Mouse (Mus musculus) heart, postnatal 14 days (tissue): ENCODE measurements around the gene Car14. TPM values are rescaled to one million over a fixed set of nuclear protein-coding genes. Genes with fewer than 3 reads are reported as not detected.
A peak's percentile ranks its signal among the peaks of the same experiment; 100 is the strongest.
"Not testable (repeated sequence)": the region's sequence is repeated elsewhere in the genome, so short reads cannot be mapped to it uniquely, and the experiment has no call there.

ENCODE experiments used
- DNase-seq, 2 experiments: peaks; one replicate each; pipeline ENCODE4 v3.0.0; 2021 to 2022
- intact Hi-C: fragments of 180-260 bp; cut with DNase I; formaldehyde crosslinking; loops from one replicate; pipeline ENCODE4 v1.15.1; 2025
- total RNA-seq, 2 experiments: library from RNA; stranded (reverse); gene quantifications; 2 replicates each; pipeline ENCODE4 v1.2.3; 2021

Car14 gene
- total RNA-seq, 2 experiments from 2014 or later, result 153 to 157 TPM

- peak; percentile 95 to 97 for DNase-seq
- intact Hi-C loops, result no loop called here
These were observed 24.4 kb upstream of the Car14 start, which contains the start of gene Anp32e for GRCm38 (mm10) chr3:95928658-95929503. TSS of gene Anp32e (plus strand) at chr3:95929246.

- DNase-seq, result no peak
- intact Hi-C loops, result no loop called here
These were observed 23.8 kb upstream of the Car14 start for GRCm38 (mm10) chr3:95928261-95928657.

- no peak for DNase-seq
- intact Hi-C loops, result no loop called here
These were observed 20.6 kb upstream of the Car14 start for GRCm38 (mm10) chr3:95925087-95925486.

GRCm38 (mm10) chr3:95924185-95924584, 19.7 kb upstream of the Car14 start:
- intact Hi-C loops, result no loop called here
- no peak for DNase-seq

- DNase-seq, intact Hi-C loops: not testable (repeated sequence)
These were observed 18.9 kb upstream of the Car14 start for GRCm38 (mm10) chr3:95923429-95923828.

- intact Hi-C loops, DNase-seq: not testable (repeated sequence)
These were observed 16.0 kb upstream of the Car14 start for GRCm38 (mm10) chr3:95920532-95920931.

- no peak for DNase-seq
- intact Hi-C loops, result no loop called here
These were observed 12.3 kb upstream of the Car14 start for GRCm38 (mm10) chr3:95916760-95917159.

GRCm38 (mm10) chr3:95914706-95915105, 10.2 kb upstream of the Car14 start:
- no peak for DNase-seq
- intact Hi-C loops, result no loop called here

GRCm38 (mm10) chr3:95907613-95908012, 3.1 kb upstream of the Car14 start:
- intact Hi-C loops, result loop anchor here (1.0 kb wide), 1 partner anchor 47 kb away; no protein-coding TSS in a partner anchor
- DNase-seq, result no peak

GRCm38 (mm10) chr3:95906860-95907259, 2.4 kb upstream of the Car14 start:
- intact Hi-C loops, result loop anchor here (1.0 kb wide), 2 partner anchors 24 to 47 kb away; no protein-coding TSS in a partner anchor
- peak; percentile 63 to 71 for DNase-seq

- intact Hi-C loops, result loop anchor here (1.0 kb wide), 1 partner anchor 23 kb away; no protein-coding TSS in a partner anchor
These were observed 1.5 kb upstream of the Car14 start for GRCm38 (mm10) chr3:95905940-95906492.

GRCm38 (mm10) chr3:95905146-95905939, 852 bp upstream of the Car14 start:
- peak; percentile 30 to 40 for DNase-seq
- intact Hi-C loops, result no loop called here

More at GRCm38 (mm10) chr3:95905940-95906492, 1.5 kb upstream of the Car14 start:
- DNase-seq, result peak; percentile 63 to 69

- DNase-seq, result no peak
- intact Hi-C loops, result no loop called here
These were observed 563 bp downstream of the Car14 start for GRCm38 (mm10) chr3:95903753-95904502.

GRCm38 (mm10) chr3:95902643-95903042, 1.8 kb downstream of the Car14 start:
- no peak for DNase-seq
- intact Hi-C loops, result no loop called here

- intact Hi-C loops, result no loop called here
- no peak for DNase-seq
These were observed 2.2 kb downstream of the Car14 start for GRCm38 (mm10) chr3:95902373-95902625.

GRCm38 (mm10) chr3:95901616-95902372, 2.7 kb downstream of the Car14 start:
- peak; percentile 35 to 51 for DNase-seq
- intact Hi-C loops, result no loop called here

- intact Hi-C loops, result no loop called here
- no peak for DNase-seq
These were observed 4.5 kb downstream of the Car14 start for GRCm38 (mm10) chr3:95899800-95900524.

GRCm38 (mm10) chr3:95895501-95895900, 9.0 kb downstream of the Car14 start:
- intact Hi-C loops, DNase-seq: not testable (repeated sequence)
